Mouse (Mus musculus) adrenal gland, postnatal 36 days (tissue): ENCODE measurements around the gene Zfp457. TPM values are rescaled to one million over a fixed set of nuclear protein-coding genes. Genes with fewer than 3 reads are reported as not detected.
A peak's percentile ranks its signal among the peaks of the same experiment; 100 is the strongest.
"Not testable (repeated sequence)": the region's sequence is repeated elsewhere in the genome, so short reads cannot be mapped to it uniquely, and the experiment has no call there.

Experiments used
- DNase-seq, 2 experiments: peaks; one replicate each; pipeline ENCODE4 v3.0.0; 2021; ENCODE audit warnings: mixed read lengths in 1 of 2
- long read RNA-seq, 2 experiments: library from polyadenylated mRNA; stranded (forward); transcript quantifications; one replicate each; pipeline ENCODE4 v2.0.0; 2021; ENCODE audit warnings: borderline sequencing depth in 2 of 2
- total RNA-seq, 2 experiments: library from RNA; stranded (reverse); gene quantifications; 2 replicates each; pipeline ENCODE4 v1.2.3; 2021

Gene Zfp457
- total RNA-seq = 1 to 10 TPM; 2.4 to 3.7 TPM
- long read RNA-seq, experiment 1, partial matches to known transcripts = 0 of 1 reads
- long read RNA-seq, experiment 1, other reads (novel, unspliced or antisense) = 0 of 1 reads
- long read RNA-seq, experiment 2, partial matches to known transcripts = 0 of 1 reads
- long read RNA-seq, experiment 2, other reads (novel, unspliced or antisense) = 0 of 1 reads

DNA sequence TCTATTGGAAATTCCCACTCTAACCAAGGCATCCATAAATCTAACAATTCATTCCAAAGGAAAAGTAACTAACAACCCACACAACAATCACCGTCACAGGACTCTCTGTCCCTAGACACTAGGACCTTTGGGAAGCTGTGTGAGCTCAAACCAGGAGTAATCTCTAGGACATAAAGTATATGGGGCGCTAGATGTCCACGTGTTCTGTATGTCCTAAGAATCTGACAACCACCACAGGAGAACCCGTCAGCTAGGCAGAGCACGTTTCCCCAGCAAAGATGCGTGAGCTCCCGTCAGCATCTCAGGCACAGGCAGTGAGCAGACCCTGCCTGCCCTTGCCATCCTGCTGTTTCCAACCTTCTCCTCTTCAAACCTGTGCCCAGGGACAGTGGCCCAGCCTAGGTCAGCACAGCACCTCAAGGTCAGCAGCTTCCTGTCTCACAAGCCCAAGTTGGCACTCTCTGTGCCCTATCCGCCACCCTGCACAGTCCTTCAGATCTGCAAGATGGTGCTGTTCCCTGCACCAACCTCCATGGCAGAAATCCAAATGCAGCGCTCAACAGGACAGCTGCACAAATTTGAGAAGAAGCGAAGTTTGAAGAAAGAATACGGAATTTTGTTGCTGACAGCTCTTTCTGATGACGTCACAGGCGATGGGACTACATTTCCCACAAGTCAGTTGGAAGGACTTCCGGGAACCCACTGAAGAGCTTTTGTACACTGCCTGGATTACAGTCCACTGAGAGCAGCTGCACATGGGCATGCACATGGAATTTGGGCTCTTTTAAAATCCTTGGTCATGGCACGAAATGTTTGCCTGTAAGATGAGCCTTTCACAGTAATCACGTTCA is at the start of gene Zfp457:
Zfp457 (minus strand) TSS at position 664 of the 851 bp plus-strand sequence.
- DNase-seq = peak; percentile 85 to 86

DNA sequence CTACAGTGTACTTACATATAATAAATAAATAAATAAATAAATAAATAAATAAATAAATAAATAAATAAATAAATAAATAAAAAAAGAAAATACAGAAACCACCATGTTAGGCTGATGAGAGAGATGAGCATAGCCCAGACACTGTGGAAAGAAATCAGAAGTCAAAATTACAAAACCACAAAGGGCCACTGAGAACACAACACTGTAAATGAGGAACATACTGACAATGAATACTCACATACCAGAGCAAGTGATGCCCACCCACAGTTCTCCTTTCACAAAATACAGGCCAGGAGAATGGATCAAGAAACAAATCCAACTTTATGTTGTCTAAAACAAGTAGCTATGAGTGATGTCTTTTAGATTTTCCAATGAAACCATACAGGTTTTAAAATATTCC is 45.6 kb upstream of the Zfp457 start:
- DNase-seq = no peak

DNA sequence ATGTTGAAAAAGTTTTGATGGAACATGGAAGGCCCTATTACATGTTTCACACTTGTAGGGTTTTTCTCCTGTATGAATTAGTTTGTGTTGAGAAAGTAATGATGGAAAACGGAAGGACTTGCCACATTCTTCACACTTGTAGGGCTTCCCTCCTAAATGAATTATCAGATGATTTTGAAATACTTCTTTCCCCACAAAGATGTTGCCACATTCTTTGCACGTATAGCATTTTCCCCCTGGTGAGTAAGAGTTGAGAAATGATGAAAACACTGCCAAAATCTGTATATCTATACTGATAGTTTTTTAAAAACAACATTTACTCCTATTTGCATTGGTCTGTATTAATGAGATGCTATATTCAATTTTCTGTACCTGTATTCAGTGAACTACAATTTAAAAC is 37.1 kb upstream of the Zfp457 start:
- DNase-seq = no peak

DNA sequence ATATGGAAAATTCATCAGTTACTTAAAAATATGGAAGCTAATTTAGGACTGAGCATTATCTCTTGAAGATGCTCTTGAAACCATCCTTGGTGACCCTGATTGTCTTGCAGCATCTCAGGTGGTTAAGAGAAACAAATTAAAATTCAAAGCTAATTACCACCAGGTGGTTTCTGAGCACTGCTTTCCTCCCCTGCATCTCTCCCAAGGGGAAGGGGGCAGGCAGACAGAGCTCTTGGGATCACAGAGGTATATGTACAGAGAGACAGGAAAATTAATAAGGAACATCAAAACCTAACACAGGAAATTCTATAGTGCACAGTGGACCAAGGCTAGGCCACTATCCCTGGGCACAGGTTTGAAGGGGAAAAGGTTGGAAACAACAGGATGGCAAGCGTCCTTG is 26.6 kb upstream of the Zfp457 start:
- DNase-seq = no peak

DNA sequence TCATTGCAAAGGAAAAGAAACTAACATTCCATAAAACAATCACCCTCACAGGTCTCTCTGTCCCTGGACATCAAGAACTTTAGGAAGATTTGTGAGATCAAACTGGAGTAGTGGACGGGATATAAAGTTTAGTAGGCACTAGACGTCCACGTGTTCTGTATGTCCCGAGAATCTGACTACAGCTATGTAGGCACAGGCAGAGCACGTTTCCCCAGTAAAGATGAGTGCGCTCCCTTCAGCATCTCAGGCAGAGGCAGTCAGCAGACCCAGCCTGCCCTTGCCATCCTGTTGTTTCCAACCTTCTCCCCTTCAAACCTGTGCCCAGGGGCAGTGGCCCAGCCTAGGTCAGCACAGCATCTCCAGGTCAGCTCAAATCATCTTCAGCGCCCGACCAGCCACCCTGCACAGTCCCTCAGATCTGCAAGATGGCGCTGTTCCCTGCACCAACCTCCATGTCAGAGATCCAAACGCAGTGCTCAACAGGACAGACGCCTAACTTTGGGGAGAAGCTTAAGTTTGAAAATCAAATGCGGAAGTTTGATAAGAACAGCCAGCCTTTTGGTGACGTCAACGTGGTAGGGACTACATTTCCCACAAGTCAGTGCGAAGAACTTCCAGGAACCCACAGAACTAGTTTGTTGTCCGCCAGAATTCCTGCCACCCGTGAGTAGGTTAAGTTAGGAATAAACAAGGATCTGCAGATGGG is 25.9 kb upstream of the Zfp457 start, which contains the start of gene Zfp595:
Zfp595 (minus strand) TSS at position 552 of the 706 bp plus-strand sequence.
- DNase-seq = peak; percentile 86 to 88

DNA sequence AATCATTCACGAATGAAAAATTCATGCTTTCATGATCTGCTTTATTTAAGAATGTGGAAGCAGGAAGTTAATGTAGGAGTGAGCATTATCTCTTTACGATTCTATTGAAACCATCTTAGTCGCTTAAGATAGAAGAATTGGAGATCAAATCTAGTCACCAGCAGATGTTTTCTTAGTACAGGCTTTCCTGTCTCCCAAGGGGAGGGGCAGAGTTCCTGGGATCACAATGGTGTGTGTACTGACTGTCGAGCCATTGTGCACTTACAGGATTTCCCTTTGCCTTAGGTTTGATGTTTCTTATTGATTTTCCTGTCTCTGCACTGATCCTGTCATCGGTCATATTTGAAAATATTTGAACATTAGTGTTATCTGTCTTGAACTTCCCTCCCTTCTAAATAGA is 433 bp upstream of the Zfp457 start:
- DNase-seq = no peak

DNA sequence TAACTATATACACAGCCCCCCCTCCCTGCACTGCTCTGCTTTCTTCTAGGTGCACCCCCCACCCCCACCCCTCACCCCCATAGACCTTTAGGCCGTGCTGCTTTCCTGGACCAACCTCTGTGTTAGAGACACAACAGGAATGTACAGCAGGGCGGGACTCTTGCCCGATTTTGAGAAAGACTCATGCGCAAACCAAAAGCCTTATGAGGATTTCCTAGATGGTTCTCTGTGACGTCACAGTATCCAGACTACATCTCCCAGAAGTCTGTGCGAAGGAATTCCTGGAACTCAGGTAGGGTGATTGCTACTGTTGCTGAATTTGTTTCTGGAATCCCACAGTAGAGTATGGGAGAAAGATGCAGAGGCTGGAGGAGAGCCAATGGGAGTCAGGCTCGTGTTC is 28.0 kb downstream of the Zfp457 start, which contains the start of gene Zfp458:
Zfp458 (minus strand) TSS at position 153 of the 400 bp plus-strand sequence.
- no peak for DNase-seq

DNA sequence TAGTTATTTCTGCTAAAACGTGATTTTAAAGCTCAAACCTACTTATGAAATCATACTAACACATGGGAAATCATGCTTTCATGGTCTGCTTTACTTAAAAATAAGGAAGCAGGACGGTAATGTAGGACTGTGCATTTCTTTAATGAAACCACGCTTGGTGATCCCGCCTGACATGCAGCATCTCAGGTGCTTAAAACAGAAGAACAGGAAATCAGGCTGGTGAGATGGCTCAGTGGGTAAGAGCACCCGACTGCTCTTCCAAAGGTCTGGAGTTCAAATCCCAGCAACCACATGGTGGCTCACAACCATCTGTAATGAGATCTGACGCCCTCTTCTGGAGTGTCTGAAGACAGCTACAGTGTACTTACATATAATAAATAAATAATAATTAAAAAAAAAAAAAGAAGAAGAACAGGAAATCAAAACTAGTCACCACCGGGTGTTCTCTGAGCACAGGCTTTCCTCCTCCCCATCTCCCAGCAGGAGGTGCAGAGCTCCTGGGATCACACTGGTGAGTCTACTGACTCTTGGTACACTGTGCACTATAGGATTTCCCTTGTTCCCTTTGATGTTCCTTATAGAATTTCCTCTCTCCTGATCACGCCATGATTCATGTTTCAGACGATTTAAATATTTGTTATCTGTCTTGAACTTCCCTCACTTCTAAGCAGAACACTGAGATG is 36.8 kb downstream of the Zfp457 start:
- not testable (repeated sequence) for DNase-seq

DNA sequence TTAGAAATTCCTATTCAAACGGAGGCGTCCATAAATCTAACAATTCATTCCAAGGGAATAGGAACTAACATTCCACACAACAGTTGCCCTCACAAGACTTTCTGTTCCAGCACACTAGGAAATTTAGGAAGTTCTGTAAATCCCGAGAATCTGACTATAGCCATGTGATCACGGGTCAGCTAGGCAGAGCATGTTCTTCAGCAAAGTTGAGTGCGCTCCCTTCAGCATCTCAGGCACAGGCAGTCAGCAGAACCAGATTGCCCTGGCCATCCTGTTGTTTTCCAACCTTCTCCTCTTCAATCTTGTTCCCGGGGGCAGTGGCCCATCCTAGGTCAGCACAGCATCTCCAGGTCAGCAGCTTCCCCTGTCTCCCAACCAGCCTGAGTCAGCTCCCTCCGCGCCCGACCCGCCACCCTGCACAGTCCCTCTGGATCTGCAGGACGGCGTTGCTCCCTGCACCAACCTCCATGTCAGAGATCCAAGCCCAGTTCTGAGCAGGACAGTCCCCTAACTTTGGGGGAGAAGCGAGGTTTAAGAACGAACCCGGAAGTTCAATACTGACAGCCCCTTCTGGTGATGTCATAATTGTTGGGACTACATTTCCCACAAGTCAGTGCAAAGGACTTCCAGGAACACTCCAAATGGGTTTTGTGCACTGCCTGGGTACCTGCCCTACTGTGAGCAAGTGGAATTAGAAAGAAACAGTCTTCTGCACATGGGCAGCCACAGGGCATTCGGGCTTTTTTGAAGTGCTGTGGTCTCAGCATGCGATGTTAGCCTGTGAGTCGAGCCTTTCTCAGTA is 37.5 kb downstream of the Zfp457 start:
- peak; percentile 58 to 73 for DNase-seq

Other genes starting within 250 kb of the Zfp457 start
- gene Zfp712, start 245.3 kb downstream of the Zfp457 start, total RNA-seq = 1 to 10 TPM; 1.6 to 1.7 TPM
- gene Zfp708, start 208.5 kb downstream of the Zfp457 start, total RNA-seq = 1 to 10 TPM in 1 of 2 experiments, under 1 TPM in 1; 0.53 to 1.0 TPM
- 1 to 10 TPM; 6.7 to 8.5 TPM for gene Gm28557, start 197.9 kb downstream of the Zfp457 start, total RNA-seq
- 1 to 10 TPM in 1 of 2 experiments, under 1 TPM in 1; 0.82 to 1.0 TPM for gene Rslcan18, start 190.2 kb downstream of the Zfp457 start, total RNA-seq
- gene Zfp759, start 184.8 kb downstream of the Zfp457 start, total RNA-seq = 1 to 10 TPM; 3.8 to 4.3 TPM
- gene Rsl1, start 133.3 kb downstream of the Zfp457 start, total RNA-seq = 1 to 10 TPM; 5.2 to 6.0 TPM
- gene Zfp455, start 112.0 kb downstream of the Zfp457 start, total RNA-seq = 1 to 10 TPM; 1.4 to 2.9 TPM
- 1 to 10 TPM; 2.9 to 3.9 TPM for gene Zfp458, start 28.0 kb downstream of the Zfp457 start, total RNA-seq
- 1 to 10 TPM; 4.1 to 4.6 TPM for gene Zfp595, start 26.1 kb upstream of the Zfp457 start, total RNA-seq
- gene Gm28044, start 54.1 kb upstream of the Zfp457 start, total RNA-seq = 1 to 10 TPM; 1.3 to 2.5 TPM
- 1 to 10 TPM; 2.2 to 2.8 TPM for gene Zfp953, start 54.1 kb upstream of the Zfp457 start, total RNA-seq
- 1 to 10 TPM; 2.4 to 3.0 TPM for gene Gm28041, start 69.2 kb upstream of the Zfp457 start, total RNA-seq
- gene Zfp456, start 69.3 kb upstream of the Zfp457 start, total RNA-seq = 1 to 10 TPM; 1.3 to 1.7 TPM
- 1 to 10 TPM; 4.5 to 4.8 TPM for gene Zfp429, start 93.3 kb upstream of the Zfp457 start, total RNA-seq
- gene Zfp459, start 114.9 kb upstream of the Zfp457 start, total RNA-seq = 1 to 10 TPM in 1 of 2 experiments, under 1 TPM in 1; 0.79 to 1.7 TPM
- 10 to 100 TPM; 18.1 to 19.9 TPM for gene Zfp874a, start 145.1 kb upstream of the Zfp457 start, total RNA-seq
- 10 to 100 TPM; 17.1 to 20.0 TPM for gene Zfp874b, start 177.8 kb upstream of the Zfp457 start, total RNA-seq
- 10 to 100 TPM in 1 of 2 experiments, 1 to 10 TPM in 1; 7.9 to 10.5 TPM for gene Zfp58, start 194.1 kb upstream of the Zfp457 start, total RNA-seq
- not detected for gene Gm26965, start 219.7 kb upstream of the Zfp457 start, total RNA-seq
- gene Zfp87, start 219.7 kb upstream of the Zfp457 start, total RNA-seq = 10 to 100 TPM; 22.0 to 23.3 TPM
- gene Zfp748, start 247.3 kb upstream of the Zfp457 start, total RNA-seq = 10 to 100 TPM in 1 of 2 experiments, 1 to 10 TPM in 1; 8.3 to 10.2 TPM